Mouse (Mus musculus) inflammation-experienced regulatory T-cells, adult 6 months (primary cell): ENCODE measurements around the gene Nmnat2. TPM values are rescaled to one million over a fixed set of nuclear protein-coding genes. Genes with fewer than 3 reads are reported as not detected.
A peak's percentile ranks its signal among the peaks of the same experiment; 100 is the strongest.

Experiments
- ATAC-seq: one replicate; pipeline ENCODE4 v1.8.0; 2017
- polyA plus RNA-seq, 3 experiments: library from polyadenylated mRNA; unstranded; fragments of 100-300 nt; shearing (Covaris generic); gene quantifications; one replicate each; pipeline ENCODE4 v1.2.1; 2017

The Nmnat2 gene
- polyA plus RNA-seq, 3 experiments from 2014 or later, result 0.34 to 4.1 (median 1.1) TPM

GRCm38 (mm10) chr1:153126491-153127381 lies 171.9 kb downstream of the Nmnat2 start:
- ATAC-seq, result no peak

- ATAC-seq, result no peak
These were observed 172.8 kb downstream of the Nmnat2 start for GRCm38 (mm10) chr1:153127622-153128021.

GRCm38 (mm10) chr1:153128780-153129179 lies 174.0 kb downstream of the Nmnat2 start:
- ATAC-seq, result no peak

- peak; percentile 77 for ATAC-seq
These were observed 175.4 kb downstream of the Nmnat2 start for GRCm38 (mm10) chr1:153129992-153130713.

GRCm38 (mm10) chr1:153133865-153134781 lies 179.3 kb downstream of the Nmnat2 start:
- ATAC-seq, result no peak

- no peak for ATAC-seq
These were observed 181.9 kb downstream of the Nmnat2 start for GRCm38 (mm10) chr1:153136647-153137046.

GRCm38 (mm10) chr1:153138486-153138885 lies 183.7 kb downstream of the Nmnat2 start:
- ATAC-seq, result no peak

GRCm38 (mm10) chr1:153139635-153140034 lies 184.8 kb downstream of the Nmnat2 start:
- ATAC-seq, result no peak

GRCm38 (mm10) chr1:153140265-153140664 lies 185.5 kb downstream of the Nmnat2 start:
- no peak for ATAC-seq

GRCm38 (mm10) chr1:153140747-153141228 lies 186.0 kb downstream of the Nmnat2 start:
- ATAC-seq, result peak; percentile 97

- no peak for ATAC-seq
These were observed 189.2 kb downstream of the Nmnat2 start for GRCm38 (mm10) chr1:153144021-153144420.

- no peak for ATAC-seq
These were observed 191.0 kb downstream of the Nmnat2 start for GRCm38 (mm10) chr1:153145791-153146190.

- ATAC-seq, result no peak
These were observed 197.8 kb downstream of the Nmnat2 start for GRCm38 (mm10) chr1:153152594-153152993.

- ATAC-seq, result peak; percentile 35
These were observed 198.9 kb downstream of the Nmnat2 start for GRCm38 (mm10) chr1:153153619-153154137.

- no peak for ATAC-seq
These were observed 200.6 kb downstream of the Nmnat2 start for GRCm38 (mm10) chr1:153155364-153155763.

GRCm38 (mm10) chr1:153157021-153157623 lies 202.3 kb downstream of the Nmnat2 start:
- no peak for ATAC-seq

- no peak for ATAC-seq
These were observed 204.3 kb downstream of the Nmnat2 start for GRCm38 (mm10) chr1:153159137-153159536.

- no peak for ATAC-seq
These were observed 209.0 kb downstream of the Nmnat2 start for GRCm38 (mm10) chr1:153163831-153164230.

- ATAC-seq, result no peak
These were observed 213.5 kb downstream of the Nmnat2 start for GRCm38 (mm10) chr1:153168293-153168692.
